ENCODE assay signal across 21 mouse cellular contexts in genomic region chr2:57335397-57335796, GRCm38 (mm10).
DNase-seq lines count a peak whose midpoint lies in the region; ATAC-seq and TF ChIP-seq lines count a peak whose summit lies in the region.
"Had no signal": no experiment of that assay in that cellular context is flagged by ENCODE, and none has a peak within 500 bp of the region (broad histone marks: within the 10 kb centered on the region; RNA-seq: fewer than 3 reads in every experiment).

No protein-coding gene starts in this region.

- peak; percentile 70 for DNase-seq in heart, adult 11 months
- no peak for DNase-seq in heart, postnatal 25 days (ENCODE audit: low spot score)
- no peak for DNase-seq in CH12.LX (ENCODE audit: extremely low read depth)
- DNase-seq in lung, postnatal 36 days: no peak
- DNase-seq: adrenal gland, adult 8-10 months; adrenal gland, postnatal 14 days; adrenal gland, postnatal 36 days; B cell, adult 2 months; cerebellum, adult 11-12 months; cerebellum, adult 2 months; cerebellum, adult 9-10 months; cerebellum, postnatal 10 days; cerebellum, postnatal 25 days had no signal

- dilution Hi-C loops in CH12.LX (cut with MboI; ENCODE audit: extremely low pct_ligation_motif_present, extremely low pct_unique_long_range_greater_than_20kb, low sequenced_read_pairs): no loop called here

- peak overlapping the region; percentile 90 for H3K4me2 ChIP-seq in CH12.LX (ENCODE audit: insufficient read depth, low read depth, poor library complexity, severe bottlenecking)
- no peak overlapping the region for H3K4me2 ChIP-seq in forebrain, embryonic 13.5 days
- H3K4me2 ChIP-seq: embryonic facial prominence, embryonic 12.5 days had no signal

- H3K79me2 ChIP-seq in CH12.LX (replicated peaks; ENCODE audit: control insufficient read depth, extremely low read depth, insufficient read depth, poor library complexity, severe bottlenecking): no peaks in the 10 kb centered on the region

- peak overlapping the region in 1 of 3 experiments; percentile 51 for H3K4me3 ChIP-seq in CH12.LX (replicated peaks in 1 of 3; ENCODE audit: low read depth in 2 of 3, low read length in 2 of 3, poor library complexity in 1 of 3)
- H3K4me3 ChIP-seq in forebrain, embryonic 13.5 days: no peak overlapping the region
- H3K4me3 ChIP-seq: embryonic facial prominence, embryonic 10.5 days; embryonic facial prominence, embryonic 12.5 days had no signal

- H3K9me3 ChIP-seq in CH12.LX (replicated peaks; ENCODE audit: low read length): no peaks in the 10 kb centered on the region
- no peaks in the 10 kb centered on the region for H3K9me3 ChIP-seq in forebrain, embryonic 13.5 days (replicated peaks)
- H3K9me3 ChIP-seq: embryonic facial prominence, embryonic 10.5 days; embryonic facial prominence, embryonic 12.5 days had no signal

- H3K27me3 ChIP-seq in CH12.LX (replicated peaks): no peaks in the 10 kb centered on the region
- H3K27me3 ChIP-seq in forebrain, embryonic 13.5 days: no peaks in the 10 kb centered on the region
- H3K27me3 ChIP-seq: embryonic facial prominence, embryonic 12.5 days had no signal

- H3K27ac ChIP-seq in CH12.LX (ENCODE audit: insufficient read depth, low read depth): peak overlapping the region; percentile 28; the same call in 1 of the 2 replicates
- no peak overlapping the region for H3K27ac ChIP-seq in forebrain, embryonic 13.5 days
- H3K27ac ChIP-seq: embryonic facial prominence, embryonic 10.5 days; embryonic facial prominence, embryonic 12.5 days had no signal

- TF ChIP-seq RAD21 in CH12.LX (IDR thresholded peaks at IDR 0.05; ENCODE audit: low read depth, low read length): no peak

- no peak for TF ChIP-seq POLR2A in CH12.LX (IDR thresholded peaks at IDR 0.05; ENCODE audit: low read depth, low read length)

- TF ChIP-seq EP300 in CH12.LX (IDR thresholded peaks at IDR 0.05; ENCODE audit: low read length): no peak

- peaks cover 5 to 9% of the 10 kb centered on the region in 2 experiments for H3K4me1 ChIP-seq in CH12.LX (ENCODE audit: control insufficient read depth in 1 of 2, insufficient read depth in 2 of 2)
- H3K4me1 ChIP-seq in forebrain, embryonic 13.5 days: peaks cover 23% of the 10 kb centered on the region
- H3K4me1 ChIP-seq: embryonic facial prominence, embryonic 10.5 days; embryonic facial prominence, embryonic 12.5 days had no signal

- WGBS in forebrain, embryonic 13.5 days: 91% methylated on average over 15 of the region's 15 CpGs

- TF ChIP-seq CTCF in CH12.LX (conservative IDR thresholded peaks at IDR 0.05 in 1 of 2, IDR thresholded peaks at IDR 0.05 in 1 of 2; ENCODE audit: low read depth in 2 of 2, low read length in 2 of 2): no peak

- H3K9ac ChIP-seq in CH12.LX (ENCODE audit: insufficient read depth, low read depth): no peak overlapping the region
- H3K9ac ChIP-seq in forebrain, embryonic 13.5 days: no peak overlapping the region
- H3K9ac ChIP-seq: embryonic facial prominence, embryonic 12.5 days had no signal

- H3K36me3 ChIP-seq in CH12.LX (replicated peaks in 1 of 2; ENCODE audit: control insufficient read depth in 1 of 2, insufficient read depth in 1 of 2, low read length in 1 of 2): peaks cover 0 to 15% of the 10 kb centered on the region in 2 experiments
- no peaks in the 10 kb centered on the region for H3K36me3 ChIP-seq in forebrain, embryonic 13.5 days (ENCODE audit: poor library complexity, severe bottlenecking)
- H3K36me3 ChIP-seq: embryonic facial prominence, embryonic 12.5 days had no signal

- in situ Hi-C loops in CH12.LX (cut with MboI; ENCODE audit: low pct_ligation_motif_present, low pct_unique_long_range_greater_than_20kb, low sequenced_read_pairs): no loop called here

- ATAC-seq in megakaryocyte, adult 5-6 weeks (ENCODE audit: poor library complexity, severe bottlenecking): peak; percentile 20; the same call in 1 of the 2 replicates
- ATAC-seq in forebrain, embryonic 13.5 days: no peak
- ATAC-seq: activated CD4-positive, CD25-positive, alpha-beta regulatory T cell, adult 4 months; CD4-positive, CD25-positive, alpha-beta regulatory T cell, adult 4 months; forebrain, embryonic 14.5 days; forebrain, embryonic 16.5 days had no signal

- intact Hi-C loops in heart, postnatal 25 days (cut with DNase I): no loop called here

TF ChIP-seq in CH12.LX, 34 proteins besides CTCF, POLR2A, EP300 and RAD21:
- peak; percentile 54 for TF ChIP-seq BHLHE40 (IDR thresholded peaks at IDR 0.05; ENCODE audit: low read depth, low read length)
- no peak for TF ChIP-seq JUND (conservative IDR thresholded peaks at IDR 0.05; ENCODE audit: low read depth, low read length)
- TF ChIP-seq IRF4 (IDR thresholded peaks at IDR 0.05; ENCODE audit: low read depth, low read length): 0 out of 2 replicates have a peak, but pooled peaks have one; percentile 4
TF ChIP-seq in CH12.LX: peak in this region for 2.
